Mouse (Mus musculus): Measurements from ENCODE around the gene Rnf150.

- TF ChIP-seq CTCF (IDR thresholded peaks at IDR 0.05; ENCODE audit: control insufficient read depth, insufficient read depth, insufficient read length), result no peak
- TF ChIP-seq USF1 (IDR thresholded peaks at IDR 0.05; ENCODE audit: low read depth), result no peak
- no peak for TF ChIP-seq MYOD1 (IDR thresholded peaks at IDR 0.05; ENCODE audit: control insufficient read depth, insufficient read length, low read depth)
- no peak for TF ChIP-seq MAX (IDR thresholded peaks at IDR 0.05)
- TF ChIP-seq CEBPB (IDR thresholded peaks at IDR 0.05; ENCODE audit: low read depth), result no peak
Observed at GRCm38 (mm10) chr8:82955162-82955754, 92.1 kb downstream of the Rnf150 start.

Data from C2C12 (cell line).